Mouse (Mus musculus) right cerebral cortex, postnatal 25 days (tissue): ENCODE measurements around the gene Otop3.

Source experiments
- DNase-seq: peaks from one replicate; pipeline ENCODE4 v3.0.0; 2022

Otop3 gene

GRCm38 (mm10) chr11:115334531-115334930, at the start of gene Otop3:
Gene Otop3, plus strand, starts transcription at chr11:115334731.
- no peak for DNase-seq

DNA sequence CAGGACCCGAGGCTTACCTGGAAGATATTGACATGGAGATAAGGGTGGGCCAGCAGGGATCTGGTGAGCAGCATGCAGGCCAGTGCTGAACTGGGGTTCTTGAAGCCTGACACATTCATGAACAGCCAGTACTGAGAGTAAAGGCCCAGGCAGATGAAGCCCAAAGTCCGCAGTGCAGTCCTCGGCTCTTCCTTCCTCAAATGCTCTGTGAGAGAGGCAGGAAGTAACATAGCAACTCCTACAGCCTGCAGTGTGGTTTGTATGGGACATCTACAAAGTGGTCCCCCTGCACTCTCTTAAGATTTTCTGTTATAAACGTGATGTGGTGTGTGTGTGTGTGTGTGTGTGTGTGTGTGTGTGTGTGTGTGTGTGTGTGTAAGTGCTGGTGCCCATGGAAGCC, 49.2 kb upstream of the Otop3 start:
- no peak for DNase-seq

- DNase-seq, result no peak
These were observed 48.1 kb upstream of the Otop3 start for GRCm38 (mm10) chr11:115286201-115286993.

DNA sequence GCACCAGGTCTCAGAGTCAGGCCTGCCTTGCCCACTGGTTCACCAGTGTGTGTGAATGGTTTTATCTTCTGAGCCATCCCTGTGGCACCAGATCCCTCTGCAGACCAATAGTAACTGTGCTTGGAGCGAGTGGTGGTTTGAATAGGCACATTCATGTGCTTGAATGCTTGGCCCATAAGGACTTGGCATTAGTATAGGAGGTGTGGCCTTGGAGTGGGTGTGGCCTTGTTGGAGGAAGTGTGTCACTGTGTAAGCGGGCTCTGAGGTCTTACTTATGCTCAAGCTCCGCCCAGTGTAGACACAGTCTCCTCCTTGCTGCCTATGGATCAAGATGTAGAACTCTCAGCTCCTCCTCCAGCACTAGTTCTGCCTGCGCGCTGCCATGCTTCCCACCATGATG, 47.1 kb upstream of the Otop3 start:
- no peak for DNase-seq

- DNase-seq, result no peak
These were observed 46.2 kb upstream of the Otop3 start for GRCm38 (mm10) chr11:115288305-115288704.

- no peak for DNase-seq
These were observed 44.6 kb upstream of the Otop3 start for GRCm38 (mm10) chr11:115289885-115290284.

- no peak for DNase-seq
These were observed 44.2 kb upstream of the Otop3 start for GRCm38 (mm10) chr11:115290314-115290713.

DNA sequence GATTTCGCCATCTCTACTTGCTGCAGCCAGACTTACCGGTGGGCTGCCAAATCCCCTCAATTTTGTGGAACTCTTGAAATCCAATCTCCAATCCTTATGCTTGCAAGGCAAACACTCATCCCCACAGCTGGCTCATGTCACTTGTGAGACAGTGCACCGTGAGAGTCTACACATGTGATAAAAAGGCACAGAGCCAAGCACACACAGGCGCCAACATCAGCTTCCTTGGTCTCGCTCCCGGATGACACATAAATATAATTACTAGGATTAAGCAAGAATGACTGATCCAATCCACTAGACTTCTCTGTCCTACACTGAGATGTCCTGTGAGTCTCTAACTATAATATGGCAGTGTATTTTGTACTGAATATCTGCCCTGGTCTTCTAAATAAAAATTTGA, 43.6 kb upstream of the Otop3 start:
- no peak for DNase-seq

- DNase-seq, result no peak
These were observed 43.0 kb upstream of the Otop3 start for GRCm38 (mm10) chr11:115291503-115291902.

DNA sequence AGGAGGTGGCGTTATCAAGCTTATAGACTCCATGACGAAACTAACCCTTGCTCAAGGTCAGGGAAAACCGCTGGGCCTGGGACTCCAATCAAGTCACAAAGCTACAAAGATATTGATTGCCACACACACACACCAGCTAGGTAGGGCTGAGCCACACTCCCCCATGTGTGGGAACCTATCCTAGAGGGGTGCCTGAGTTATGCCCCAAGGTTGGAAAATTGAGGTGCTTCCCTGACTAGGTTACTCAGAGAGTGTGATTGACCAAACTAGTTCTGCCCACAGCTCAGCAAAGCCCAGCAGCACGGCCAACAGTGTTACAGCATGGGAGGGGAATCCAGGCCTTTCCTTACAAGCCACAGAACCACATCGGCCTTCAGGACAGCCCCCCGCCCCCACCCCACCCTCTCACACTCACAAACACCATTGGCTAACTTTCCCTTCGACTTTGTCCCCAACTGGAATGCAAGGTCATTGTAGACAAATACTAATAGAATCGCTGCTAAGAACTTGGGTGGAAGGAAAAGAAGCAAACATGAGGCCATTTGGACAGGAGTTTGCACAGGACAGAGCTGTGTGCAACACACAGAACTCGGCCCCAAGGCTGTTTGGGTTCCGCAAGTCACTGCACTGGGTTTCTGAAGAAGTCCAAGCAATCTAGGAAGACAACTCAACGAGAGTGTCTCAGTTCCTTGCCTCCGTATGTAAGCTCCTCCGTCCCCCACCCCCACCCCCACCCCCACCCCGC, 41.7 kb upstream of the Otop3 start:
- DNase-seq, result no peak

GRCm38 (mm10) chr11:115295939-115296338, 38.6 kb upstream of the Otop3 start:
- no peak for DNase-seq

DNA sequence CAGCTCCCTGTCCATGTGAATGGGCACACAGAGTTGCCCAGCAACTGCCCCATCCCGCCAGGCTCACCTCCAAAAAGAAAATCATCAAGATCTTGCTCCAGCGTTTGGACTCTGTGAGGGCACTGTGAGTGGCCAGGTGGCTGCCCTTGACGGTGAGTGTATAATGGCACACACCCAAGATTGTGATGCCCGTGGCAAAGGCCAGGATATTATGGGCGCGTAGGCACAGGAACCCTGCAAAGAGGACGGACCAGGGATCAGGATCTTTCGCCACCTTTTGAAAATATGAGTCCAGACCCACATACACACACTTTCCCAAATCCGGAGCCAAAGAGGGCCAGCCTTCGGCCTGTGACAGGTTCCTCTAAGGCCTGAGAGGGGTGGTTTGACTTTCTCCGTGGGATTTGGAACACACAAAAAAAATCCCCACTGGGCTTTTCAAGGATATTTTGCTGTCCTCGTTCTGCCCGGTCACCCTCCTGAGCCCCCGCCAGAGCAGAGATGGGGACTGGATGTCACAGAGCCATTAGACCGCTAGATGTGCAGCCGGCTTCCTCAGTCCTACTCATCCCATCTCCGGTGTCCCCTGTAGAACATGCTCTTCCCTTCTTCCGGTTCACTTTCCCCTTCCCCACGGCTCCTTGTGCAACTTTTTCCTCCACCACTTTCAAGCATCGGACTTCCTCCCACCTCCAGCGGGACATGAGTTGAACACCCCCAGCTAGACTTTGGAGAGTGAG, 37.9 kb upstream of the Otop3 start:
- DNase-seq, result no peak

DNA sequence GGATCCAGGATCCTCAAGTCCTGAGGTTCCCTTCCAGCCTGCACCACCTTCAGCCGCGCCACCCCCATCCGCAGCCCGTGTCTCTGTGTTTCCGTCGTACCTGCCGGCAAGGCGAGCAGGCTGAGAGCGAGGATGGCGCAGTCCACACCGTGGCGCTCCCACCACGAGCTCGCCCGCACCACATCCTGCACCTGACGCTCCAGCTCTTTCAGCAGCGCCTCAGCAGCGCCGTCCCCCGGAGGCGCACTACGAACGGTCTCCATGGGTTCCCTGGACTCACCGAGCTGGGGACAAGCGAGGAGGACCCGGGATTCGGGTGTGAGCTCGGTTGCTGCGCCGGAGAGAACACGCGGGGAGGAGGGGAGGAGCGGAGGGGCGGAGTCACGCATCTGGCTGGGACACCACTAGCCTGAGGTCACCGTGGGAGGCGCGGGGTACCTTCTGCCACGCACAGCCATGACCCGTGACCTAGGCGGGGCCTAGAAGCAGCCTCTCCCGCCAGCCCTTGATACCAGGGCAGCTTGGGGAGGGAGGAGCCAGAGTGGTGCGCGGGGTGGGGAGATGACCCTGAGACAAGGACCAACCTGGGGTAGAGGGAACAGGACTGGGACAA, 37.2 kb upstream of the Otop3 start, which contains the start of gene Fads6:
TSS of gene Fads6 (minus strand) at position 450 of the 613 bp plus-strand sequence.
- peak; percentile 78 for DNase-seq

- DNase-seq, result no peak
These were observed 36.4 kb upstream of the Otop3 start for GRCm38 (mm10) chr11:115298160-115298559.

DNA sequence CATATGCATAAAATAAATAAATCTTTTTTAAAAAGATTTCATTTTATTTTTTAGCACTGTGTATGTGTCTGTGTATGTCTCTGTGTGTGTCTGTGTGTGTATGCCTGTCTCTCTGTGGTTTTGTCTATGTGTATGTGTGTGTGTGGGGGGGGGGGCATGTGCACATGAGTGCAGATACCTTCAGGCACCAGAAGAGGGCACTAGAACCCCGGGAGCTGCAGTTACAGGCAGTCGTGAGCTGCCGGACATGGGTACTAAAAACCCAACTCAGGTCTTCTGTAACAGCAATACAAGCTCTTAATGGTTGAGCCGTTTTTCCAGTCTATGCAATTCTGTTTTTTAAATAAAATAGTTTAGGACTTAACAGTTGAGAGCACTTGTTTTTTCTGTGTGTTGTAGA, 33.8 kb upstream of the Otop3 start:
- DNase-seq, result no peak

DNA sequence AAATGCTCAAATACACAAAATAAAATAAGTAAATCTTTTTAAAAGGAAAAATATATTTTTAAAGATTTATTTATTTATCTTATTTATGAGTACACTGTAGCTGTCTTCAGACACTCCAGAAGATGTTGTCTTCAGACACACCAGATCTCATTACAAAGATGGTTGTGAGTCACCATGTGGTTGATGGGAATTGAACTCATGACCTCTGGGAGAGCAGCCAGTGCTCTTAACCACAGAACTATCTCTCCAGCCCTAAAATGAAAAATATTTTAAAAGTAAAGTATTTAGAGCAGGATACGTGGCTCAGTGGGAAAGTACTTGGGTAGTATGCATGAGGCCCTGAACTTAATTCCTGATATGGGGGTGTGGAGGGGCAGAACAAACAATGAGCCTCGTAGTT, 33.2 kb upstream of the Otop3 start:
- no peak for DNase-seq

- no peak for DNase-seq
These were observed 31.4 kb upstream of the Otop3 start for GRCm38 (mm10) chr11:115303167-115303566.

DNA sequence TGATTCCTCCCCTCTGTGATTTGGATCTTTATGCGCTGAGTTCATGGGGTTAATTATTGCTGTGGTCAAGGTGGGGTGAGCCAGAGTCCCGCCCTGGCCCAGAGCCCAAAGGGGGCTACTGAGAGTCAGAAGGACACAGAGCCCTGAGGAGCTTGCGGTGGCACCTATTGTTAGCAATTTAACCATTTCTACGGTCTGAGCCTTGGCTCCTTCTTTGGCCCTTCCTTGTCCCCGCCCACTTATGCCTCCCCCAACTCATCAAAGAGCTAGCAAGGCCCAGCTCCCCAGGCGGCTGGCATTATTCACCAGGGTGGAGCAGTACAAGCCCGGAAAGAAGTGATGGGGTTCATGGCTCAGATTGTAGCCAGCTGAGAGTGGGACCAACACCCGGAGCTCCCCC, 27.7 kb upstream of the Otop3 start, which contains the start of gene Otop2:
TSS of gene Otop2 (plus strand) at position 301 of the 400 bp plus-strand sequence.
- no peak for DNase-seq

GRCm38 (mm10) chr11:115308781-115309180, 25.8 kb upstream of the Otop3 start:
- no peak for DNase-seq

DNA sequence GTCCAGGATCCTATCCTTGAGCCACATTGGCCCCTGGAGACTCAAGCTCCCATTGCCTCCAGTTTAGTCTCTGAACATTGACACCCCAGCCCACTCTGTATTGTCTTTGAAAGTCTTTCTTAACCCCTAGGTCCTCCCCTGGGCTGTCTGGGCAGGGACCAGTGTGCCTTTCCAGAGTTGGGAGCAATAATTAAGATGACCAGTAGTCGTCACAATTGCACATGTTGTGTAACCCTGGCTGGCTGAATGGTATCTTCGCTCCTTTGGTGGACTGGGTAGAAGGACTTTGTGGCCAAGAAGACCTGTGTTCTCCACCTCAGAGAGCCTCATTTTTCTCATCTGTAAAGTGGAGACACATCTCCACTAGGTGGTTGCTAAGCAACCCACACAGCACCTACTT, 20.3 kb upstream of the Otop3 start:
- DNase-seq, result no peak

DNA sequence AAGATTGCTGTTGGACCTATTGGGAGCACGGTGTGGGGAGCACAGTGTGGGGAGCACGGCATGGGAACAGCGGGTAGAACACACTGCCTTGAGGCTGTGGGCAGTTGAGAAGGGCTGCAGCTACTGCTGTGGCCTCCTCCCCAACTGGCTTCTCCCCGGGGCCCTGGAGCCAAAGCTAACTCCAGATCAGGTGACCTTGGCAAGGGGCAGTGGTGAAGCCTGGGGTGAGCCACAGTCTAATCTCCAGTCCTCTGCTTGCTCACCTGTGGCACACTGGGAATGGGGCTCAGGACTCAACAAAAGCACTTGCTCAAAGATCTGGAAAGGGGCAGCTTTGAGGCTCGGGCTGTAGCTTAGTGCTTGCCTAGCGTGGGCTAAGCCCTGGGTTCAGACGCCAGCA, 17.3 kb upstream of the Otop3 start:
- DNase-seq, result no peak

- no peak for DNase-seq
These were observed 16.1 kb upstream of the Otop3 start for GRCm38 (mm10) chr11:115318245-115319027.
